Mouse (Mus musculus) kidney, adult 8-10 months (tissue): ENCODE measurements at regions not wholly inside any gene's neighbourhood (a gene's known extent, or its start where the extent isn't known, plus 50 kb on each side); places are given as distances from the start of the nearest gene placed in this dataset.

Experiments used
- DNase-seq, 2 experiments: peaks; one replicate each; pipeline ENCODE4 v3.0.0; 2022

DNA sequence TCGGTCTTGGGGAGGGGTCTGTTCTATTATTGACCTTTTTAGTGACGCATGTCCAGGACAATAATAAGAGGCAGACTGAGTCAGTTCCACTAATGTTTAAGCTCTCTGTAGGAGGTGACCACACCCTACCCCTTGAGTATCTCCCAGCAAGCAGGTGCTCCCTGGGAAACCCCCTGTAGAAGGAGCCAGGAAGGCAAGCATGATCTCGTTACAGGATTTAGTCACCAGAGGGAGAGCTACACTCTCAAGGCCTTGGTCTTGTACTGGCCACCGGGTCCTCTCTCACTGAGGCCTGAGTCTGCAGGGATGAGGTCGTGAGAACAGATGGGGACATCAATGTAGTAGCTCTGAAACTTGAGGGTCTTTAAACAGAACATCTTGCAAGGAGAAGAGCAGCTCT lies 55.3 kb upstream of the Ccnd2 start:
- DNase-seq: no peak

DNA sequence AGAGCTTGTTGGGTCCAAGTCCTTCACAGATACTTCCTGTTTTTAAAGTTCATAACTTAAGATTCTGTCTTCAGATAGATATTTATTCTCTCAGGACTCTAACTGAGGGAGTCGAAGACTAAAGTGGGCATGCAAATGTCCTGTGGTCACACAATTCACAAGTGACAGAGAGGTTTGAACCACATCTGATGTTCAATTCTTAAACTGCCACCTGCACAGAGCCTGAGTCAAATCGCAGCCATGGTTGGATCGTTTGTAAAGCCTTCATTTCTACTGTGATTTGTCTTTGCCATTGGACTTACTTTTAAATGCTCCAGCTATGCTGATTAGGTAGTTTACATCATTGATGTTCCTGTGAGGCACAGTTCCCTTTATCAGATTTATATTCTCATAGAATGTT lies 61.4 kb upstream of the Ccnd2 start:
- no peak for DNase-seq

DNA sequence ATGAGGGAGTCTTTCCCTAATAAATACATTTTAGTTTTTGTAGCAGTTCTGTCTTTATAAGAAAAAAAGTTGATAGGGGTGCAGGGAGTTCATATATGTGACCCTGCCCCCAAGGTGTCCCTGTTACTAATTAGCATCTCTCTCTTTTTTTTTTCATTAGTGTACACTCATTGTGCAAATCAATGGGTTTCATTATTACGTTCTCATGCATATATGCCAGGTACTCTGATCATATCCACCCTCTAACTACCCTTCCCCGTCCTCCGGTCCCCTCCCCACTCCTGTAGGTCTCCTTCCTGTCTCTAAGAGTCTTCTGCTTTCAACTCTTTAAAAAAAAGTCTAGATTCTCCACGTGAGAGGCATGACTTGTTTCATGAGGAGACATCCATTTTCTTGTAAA lies 63.9 kb upstream of the Ccnd2 start:
- DNase-seq: no peak

DNA sequence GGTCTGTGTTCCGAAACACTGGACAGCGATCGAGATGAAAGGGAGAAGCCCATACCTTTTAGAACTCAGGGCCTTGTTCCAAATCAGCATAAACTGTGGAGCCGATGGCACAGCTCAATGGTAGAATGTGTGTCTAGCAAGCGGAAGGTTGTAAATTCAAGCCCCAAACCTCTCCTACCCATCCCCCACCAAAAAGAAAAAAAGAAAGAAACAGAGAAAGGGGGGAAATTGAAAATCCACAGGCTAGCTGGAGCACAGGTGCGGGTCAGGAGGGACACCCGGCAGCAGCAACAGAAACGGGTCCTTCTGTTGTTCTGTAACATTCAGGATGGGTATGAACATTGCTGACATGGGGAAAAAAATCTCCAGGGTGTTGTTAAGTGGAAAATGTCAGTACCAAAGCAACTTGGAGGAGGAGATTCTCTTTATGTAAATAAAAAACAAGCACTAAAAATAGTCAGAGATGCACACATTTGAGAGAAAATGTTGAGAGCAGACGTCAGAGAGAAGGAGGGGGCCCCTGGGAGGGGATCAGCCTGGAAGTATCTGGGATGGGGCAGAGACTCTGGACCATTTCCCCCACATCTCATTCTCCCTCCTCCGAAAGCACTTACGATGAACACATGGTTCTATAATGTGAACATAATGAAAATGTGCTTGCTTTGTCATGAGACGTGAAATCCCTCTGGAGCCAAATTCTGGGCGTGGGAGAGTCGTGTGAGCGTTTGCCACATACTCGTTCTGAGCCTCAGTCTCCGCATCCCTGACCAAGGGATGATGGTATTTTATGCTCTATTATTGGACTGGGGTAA lies 66.8 kb upstream of the Ccnd2 start:
- DNase-seq: no peak

DNA sequence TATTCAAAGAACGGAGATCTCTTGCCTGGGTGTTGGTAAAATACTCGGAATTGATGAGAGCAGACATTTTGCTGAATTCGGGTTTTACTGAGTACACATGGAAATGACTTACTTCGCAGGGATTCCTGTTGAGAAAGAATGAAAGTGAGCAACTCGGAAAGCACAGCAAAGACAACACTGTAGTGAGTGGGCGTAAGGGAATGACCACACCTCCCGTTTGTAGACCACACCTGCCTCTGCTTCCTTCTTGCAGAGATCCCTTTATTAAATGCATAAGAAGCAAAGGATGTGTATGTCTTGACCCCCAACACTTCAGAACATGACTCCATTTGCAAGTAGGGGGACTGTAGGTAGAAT lies 67.4 kb upstream of the Ccnd2 start:
- no peak for DNase-seq

DNA sequence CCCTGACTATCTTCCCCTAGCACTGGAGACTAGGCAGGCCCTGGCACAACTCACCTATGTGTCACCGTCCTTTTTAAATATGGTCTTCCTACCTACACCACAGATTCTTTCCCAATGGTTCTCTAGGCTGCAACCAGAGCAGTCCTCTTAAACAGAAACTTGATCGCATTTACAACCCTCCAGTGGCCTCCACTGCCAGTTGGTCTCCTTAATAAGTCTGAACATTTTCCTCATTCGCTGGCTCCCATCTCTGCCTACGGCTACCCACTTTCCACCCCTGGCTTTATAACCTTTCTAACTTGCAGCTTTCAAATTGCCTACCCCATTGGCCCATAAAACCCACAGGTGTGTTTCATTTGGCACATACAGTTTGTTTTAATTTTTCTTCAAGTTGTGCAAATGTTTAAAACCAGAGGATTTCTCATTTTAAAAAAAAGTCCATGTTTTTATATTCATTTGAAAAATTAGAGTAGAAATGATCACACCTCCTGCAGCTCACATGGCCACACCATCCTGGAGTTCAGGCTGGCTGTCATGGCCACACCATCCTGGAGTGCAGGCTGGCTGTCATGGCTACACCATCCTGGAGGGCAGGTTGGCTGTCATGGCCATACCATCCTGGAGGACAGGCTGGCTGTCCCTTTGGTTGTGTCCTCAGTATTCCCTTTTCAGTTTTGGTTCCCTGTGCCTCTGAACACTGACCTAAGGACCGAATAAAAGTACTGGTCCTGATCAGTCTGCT lies 74.4 kb upstream of the Ccnd2 start:
- DNase-seq: no peak

DNA sequence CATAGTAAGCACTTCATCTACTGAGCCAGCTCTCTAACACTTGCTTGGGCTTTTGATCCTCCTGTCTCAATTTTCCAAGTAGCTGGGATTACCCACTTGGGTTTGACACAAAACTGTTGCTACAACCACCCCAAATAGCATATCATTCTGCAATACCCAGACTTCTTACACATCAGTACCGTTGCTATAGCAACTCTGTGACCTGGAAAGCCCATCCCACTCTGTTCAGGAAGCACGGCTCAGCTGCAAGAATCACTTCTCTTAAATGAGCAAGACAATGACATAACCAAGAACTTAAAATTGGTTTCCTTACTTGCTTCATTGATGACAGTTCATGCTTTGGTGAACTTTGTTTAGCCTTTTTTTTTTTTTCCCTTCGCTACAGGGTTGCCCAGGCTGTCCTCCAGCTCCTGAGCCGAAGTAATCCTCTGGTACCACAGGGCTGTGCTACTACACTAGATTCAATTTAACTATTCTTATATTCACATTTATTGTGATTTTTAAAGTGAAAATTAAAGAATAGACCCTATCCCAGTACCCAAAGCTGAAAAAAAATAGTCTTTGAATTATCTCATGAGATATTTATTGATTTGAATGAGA lies 84.6 kb upstream of the Ccnd2 start:
- no peak for DNase-seq

DNA sequence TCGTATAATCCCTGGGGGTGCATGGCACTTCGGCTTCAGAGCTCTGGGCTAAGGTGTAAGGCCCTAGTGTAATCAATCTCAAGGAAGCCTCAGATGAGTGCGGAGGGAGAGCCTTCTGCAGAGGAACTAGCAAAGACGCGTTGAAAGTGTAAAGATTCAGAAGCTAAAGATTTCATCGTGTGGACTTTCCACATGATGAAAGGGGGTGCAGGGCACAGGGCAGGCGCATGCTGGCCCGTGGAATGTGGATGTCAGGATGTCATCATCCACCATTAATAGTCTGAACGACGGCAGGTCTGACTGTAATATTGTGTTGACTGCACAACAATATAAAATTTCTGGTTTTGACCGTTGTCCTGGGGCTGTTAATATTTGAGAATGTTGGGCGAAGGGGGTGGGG lies 85.2 kb upstream of the Ccnd2 start:
- peak in 1 of 2 experiments; percentile 6 for DNase-seq

DNA sequence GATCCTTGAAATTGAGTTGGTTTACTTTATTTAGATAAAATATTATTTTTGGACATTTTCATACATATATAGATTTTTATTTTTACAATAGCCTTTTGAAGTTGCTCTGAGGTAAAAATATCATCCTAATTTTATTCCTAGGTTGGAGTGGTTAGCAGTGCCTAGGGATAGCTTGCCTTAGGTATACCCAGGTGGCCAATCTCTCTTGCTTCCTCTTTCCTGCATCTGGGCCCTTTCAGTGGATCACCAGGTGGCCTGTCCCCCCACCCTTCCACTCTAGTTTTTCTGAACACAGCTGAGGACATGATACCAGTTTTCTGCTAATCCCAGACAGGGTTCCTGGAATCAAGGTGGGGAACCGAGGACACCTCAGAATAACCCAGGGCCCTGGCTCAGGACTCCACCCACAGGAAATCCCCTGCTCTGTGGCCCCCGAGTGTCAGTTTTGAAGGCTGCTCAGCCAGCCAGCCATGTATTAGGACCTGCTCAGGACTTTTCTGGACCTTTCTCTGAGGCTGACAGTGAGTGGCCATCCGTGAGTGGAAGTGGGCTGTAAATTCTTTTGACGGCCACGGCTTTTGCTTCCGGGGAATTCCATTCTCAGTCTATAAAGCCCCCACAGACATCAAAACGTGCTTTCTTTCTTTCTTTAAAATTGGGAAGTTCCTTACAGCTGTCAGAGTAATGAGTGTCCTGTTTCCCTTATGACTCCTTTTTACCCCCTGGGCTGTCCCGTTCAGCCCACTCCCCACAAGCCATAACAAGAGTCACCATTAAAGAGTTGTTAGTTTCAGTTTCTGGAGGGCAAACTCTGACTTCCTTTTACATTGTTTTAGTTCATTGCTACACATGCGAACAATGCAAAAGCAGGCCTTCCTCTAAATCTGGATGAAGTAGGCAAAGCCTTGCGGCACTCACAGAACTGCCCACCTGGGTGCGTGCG lies 87.8 kb upstream of the Ccnd2 start:
- no peak for DNase-seq

DNA sequence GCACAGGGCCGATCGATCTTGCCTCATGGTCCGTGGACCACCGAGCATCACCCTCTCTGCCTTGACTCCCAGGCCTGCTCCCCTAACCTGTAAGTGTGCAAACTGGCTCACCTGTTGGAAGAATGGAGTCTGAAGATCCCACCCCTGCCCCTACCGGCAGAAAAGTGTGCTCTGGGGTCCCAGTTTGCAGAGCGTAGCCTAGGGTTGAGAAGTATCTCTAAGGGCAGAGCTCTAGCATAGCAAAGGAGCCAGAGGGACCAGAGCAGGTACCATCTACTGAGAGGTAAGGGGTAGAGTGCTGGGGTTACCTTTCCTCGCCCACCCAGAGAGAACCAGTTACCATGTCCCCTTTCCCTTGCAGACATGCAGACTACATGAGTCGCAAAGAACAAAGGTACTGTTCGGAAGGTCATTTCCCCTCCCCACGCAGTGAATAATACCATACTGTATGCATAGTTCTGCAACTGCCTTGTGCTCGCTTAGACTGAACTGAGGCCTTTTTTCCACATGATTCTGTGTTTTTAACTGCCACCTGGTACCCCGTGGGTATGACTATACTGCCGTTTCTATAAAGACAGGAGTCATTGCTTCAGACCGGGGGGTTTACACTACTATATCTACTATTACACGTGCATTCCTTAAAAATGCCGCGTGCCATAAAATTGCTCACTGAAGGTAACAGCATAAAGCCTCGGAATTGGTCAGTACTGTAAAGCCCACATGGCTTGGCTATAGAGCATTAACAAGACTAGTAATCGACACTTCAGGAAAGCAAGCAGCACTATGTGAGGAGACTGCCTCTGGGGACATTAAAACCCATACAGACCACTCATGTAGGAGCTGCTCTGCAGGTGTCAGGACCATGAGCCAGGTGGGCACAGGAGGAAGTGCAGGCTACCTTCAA lies 88.7 kb upstream of the Ccnd2 start:
- DNase-seq: no peak

DNA sequence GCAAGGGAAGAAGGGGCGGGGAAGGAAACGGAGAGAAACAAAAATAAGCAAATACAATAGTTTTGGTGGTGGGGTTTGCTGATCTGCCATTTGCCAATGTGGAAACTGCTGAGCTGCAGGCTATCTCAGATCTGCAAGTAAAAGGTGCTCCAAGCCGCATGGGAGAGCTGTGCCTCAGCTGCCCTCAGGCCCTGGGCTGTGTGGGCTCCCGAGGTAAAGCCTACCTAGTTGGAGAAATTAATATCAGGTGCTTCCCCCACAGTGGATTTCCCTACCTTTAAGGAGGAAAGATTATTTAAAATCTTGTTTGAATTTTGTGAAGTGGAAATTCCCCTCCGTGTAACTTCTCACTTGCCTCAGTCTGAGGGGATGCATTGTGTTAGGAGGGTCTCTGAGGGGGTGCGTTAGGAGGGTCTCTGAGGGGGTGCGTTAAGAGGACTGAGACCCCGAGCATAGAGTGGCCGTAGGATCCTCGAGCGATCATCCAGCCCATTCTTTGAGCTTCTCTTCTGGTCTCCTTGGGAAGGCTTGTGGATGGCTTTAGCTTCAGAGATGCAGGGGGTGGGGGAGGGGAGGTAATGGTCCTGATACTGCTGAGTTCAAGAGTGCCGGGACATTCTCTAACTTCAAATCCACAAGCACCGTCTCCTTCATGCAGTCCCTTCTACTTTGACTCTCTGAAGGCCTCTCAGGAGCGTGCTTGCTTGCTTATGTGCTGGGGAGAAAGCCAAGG lies 89.9 kb upstream of the Ccnd2 start:
- DNase-seq: no peak

DNA sequence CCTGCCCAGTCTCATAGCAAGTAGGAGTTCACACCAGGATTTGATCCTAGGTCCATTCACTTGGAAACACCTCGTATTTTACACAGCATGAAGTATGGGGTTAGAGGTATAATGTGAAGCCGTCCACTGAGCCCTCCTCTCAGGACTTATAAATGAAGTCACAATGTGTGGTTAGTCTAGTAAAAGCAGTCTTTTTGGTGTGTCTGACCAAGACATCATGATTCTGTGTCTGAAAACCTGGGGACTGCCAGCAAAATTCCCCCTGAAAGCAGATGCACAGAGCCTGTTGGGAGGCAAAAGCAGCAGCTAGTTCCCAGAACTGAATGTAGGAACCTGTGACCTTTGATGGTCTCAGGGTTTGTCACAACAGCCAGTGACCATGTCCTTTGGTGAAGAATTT lies 91.0 kb upstream of the Ccnd2 start:
- no peak for DNase-seq

DNA sequence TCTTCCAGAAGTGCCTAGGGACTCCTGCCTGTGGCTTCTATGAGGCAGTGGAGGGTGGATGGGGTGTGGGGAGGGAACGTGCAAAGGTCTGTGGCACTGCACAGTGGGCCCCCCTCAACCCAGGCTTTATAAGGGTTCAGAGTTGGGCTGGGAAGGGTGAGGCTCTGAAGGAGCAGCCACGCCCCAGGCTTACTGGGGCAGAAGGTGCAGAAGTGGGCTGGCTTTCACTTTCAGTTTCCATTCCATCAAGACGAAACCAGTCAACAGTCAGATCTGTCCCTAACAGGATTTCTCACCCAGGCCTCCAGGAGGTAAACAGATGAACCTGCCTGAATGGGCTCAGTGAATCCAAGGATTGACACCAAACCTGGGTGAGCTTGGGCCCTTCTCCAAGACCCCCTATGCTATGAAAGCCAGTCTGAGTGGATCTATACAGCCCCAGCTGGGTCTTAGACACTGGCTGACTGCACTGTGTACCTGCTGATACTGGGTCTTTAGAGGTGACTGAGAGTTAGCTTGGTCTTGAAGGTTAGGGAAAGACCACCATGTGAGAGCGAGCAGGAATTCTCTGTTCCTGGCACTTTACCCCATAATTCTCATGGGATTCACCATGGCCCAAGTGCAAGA lies 93.9 kb upstream of the Ccnd2 start:
- DNase-seq: peak; percentile 5 to 6

DNA sequence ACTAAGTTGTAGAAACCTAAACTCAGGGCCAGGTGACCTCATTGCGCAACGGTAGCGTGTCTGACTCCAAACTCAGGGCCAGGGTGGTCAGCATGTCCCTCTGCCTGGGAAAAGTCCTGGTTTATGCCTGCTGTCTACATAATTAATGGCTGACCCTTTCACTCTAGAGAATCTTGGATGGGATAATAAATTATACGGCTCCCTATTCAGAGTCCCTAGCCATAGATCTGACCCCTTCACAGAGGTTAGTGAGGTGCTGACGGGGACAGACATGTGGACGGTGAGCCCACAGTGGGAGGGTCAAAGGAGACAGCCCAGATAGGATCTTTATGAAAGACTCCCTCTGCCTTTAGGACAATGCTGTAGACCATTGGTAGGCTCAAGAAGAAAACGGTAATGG lies 94.7 kb upstream of the Ccnd2 start:
- DNase-seq: no peak

DNA sequence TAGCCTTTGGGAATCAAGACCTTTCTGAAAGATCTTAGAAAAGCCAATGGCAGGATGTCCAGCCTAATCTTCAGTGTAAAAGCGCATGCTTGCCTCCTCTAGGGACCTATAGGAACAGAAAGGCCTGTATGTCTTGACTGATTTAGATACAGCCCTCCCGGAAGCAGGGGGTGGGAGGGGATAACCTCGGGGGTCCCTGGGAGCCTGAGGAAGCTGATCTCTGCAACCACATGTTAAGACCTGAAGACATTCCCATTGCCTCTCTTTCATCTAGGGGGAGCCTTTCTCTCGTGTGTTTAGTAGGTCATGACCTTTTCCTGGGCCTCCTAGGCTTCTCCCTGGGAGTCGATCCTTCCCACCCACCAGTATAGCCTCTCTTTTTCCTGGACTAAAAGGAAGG lies 95.3 kb upstream of the Ccnd2 start:
- no peak for DNase-seq

DNA sequence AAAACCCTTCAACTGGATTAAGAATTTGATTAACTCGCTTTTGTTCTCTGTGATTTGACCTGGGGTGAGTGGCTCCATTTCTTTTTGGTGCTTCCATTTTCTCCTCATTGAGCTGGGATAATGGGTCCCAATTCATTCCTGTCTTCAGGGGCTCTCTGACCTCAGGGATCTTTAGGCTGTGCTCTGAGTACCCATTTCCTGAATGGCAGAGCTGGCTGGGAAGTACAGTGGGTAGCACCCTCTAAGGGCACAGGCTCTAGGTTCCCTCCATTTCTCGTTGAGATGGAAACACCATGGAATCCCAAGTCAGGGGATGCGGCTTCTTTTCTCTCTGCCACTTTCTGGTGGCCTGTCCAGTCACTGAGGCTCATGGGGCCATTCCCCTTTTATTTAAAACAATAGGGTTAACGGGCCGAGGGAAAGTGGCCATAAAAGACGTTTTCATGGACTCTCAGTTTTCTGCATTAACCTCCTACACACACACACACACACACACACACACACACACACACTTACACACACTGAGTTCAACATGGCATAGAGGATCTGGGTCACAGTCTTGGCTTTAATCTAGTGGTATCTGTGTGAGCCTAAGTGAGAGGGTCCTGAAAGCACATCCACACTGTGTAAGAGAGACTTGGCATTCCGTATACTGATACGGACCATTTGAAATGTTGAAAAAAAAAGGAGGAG lies 98.3 kb upstream of the Ccnd2 start:
- no peak for DNase-seq

DNA sequence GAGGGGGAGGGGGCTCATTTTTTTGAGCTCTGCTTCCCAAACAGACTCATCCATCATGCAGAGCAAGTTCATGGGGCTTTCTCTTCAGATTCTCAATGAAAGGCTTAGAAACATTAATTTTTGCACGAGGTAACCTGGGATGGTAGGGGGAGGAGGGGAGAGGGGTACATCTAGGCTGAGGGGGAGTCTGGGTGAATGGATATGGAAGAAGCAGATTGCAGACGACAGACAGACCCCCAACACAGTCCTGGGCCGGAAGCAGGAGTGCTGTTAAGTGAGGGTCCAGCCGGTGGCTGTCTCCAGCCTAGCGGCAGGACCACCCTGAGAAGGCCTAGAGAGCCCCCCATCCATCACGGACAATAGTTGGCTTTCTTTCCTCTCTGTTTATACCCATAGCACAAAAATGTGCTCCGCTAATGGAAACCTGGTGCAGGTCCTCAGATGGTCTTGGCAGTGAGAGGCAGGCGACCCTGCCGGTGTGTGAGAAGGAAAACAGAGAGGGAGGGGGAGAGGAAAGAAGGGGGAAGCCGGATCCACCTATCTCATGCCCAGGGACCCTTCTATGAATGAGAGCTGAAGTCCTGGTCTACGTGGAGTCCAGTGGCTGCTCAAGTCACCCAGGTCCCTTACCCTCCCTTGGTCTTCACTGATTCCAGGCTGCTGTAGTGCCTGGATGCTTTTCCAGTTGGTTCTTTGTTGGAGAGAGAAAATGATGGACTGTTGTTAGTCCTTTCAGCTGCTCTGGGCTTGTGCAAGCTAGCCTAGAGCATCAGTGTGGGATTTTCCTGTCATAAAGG lies 99.1 kb upstream of the Ccnd2 start:
- DNase-seq: no peak

DNA sequence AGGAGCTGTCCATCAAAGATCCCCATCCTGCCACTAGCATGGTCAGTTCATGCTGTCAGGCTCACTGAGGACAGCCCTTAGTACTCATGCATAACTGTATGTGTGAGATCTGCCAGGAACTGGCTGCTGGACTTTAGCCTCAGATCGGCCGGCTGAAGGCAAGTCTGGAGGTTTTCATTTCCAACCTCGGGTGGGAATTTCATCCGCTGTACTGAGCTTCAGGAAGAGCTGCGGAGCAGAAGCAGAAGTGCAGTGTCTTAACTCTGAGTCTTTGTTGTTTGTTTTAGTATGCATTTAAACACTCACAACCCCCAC lies 99.6 kb upstream of the Ccnd2 start:
- DNase-seq: peak; percentile 15 to 47

DNA sequence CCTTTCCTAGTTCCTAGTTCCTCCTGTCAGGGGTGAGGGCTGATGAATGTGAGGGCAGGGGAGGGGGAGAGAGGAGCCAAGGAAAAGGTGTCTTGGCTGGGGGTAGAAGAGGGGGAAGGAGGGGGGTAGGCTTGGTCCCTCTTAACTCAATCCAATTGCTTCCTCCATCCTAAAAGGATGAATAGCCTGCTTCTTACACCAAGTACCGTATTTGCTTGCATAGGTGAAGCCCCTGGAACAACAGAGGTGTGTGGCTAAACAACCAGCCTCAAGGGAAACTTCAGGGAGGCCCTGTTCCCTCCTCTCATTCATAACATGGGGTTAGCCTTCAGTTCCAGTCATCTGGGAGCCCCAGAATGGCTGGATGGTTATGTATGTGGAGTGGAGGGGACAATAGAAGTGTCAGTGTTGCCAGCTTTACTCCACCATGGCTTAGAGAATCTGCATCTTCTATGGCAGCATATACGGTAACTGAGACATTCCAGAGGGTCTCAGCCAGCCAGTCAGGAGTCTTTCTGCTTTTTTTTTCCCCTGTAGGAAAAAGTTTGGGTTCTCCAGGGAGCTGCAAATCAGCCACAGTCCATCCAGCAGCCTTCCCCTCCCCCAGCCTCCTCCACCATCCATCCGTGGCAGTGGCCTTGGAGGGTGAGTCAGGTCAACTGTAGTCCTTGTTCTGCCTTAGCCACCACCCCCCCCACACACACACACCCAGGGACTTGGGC lies 100.2 kb upstream of the Ccnd2 start:
- no peak for DNase-seq
